Mouse (Mus musculus) spleen, postnatal 4 days (tissue): ENCODE measurements around the gene Gsap.
"Not testable (repeated sequence)": the region's sequence is repeated elsewhere in the genome, so short reads cannot be mapped to it uniquely, and the experiment has no call there.

Source experiments
- DNase-seq, 2 experiments: peaks; one replicate each; pipeline ENCODE4 v3.0.0; 2022; ENCODE audit warnings: low spot score in 2 of 2

Gsap gene

GRCm38 (mm10) chr5:21179496-21179895 lies 6.6 kb upstream of the Gsap start:
- no peak for DNase-seq

GRCm38 (mm10) chr5:21183046-21183445 lies 3.0 kb upstream of the Gsap start:
- not testable (repeated sequence) for DNase-seq

DNA sequence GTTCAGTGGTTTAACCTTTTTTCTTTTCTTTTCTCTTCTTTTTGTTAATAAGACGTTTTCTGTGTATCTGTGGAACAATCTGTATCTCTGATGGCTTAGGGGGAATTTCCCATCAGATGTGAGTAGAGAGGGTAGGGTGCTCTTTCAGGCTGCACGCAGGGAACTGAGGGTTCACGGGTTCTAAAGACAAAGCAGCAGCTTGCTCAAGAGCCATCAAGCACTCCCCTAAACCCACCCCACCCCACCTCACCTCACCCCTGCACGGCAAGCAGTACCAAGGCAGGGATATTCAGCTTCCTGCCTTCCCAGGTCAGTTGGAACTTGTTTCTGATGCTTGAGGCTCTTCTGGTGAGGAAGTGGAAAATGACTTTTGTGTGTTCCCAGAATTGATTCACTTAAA lies 766 bp downstream of the Gsap start:
- no peak for DNase-seq

- no peak for DNase-seq
Measured at GRCm38 (mm10) chr5:21188435-21188834, 2.4 kb downstream of the Gsap start.

- DNase-seq: no peak
Measured at GRCm38 (mm10) chr5:21189036-21189435, 3.0 kb downstream of the Gsap start.

GRCm38 (mm10) chr5:21189460-21189859 lies 3.4 kb downstream of the Gsap start:
- no peak for DNase-seq

DNA sequence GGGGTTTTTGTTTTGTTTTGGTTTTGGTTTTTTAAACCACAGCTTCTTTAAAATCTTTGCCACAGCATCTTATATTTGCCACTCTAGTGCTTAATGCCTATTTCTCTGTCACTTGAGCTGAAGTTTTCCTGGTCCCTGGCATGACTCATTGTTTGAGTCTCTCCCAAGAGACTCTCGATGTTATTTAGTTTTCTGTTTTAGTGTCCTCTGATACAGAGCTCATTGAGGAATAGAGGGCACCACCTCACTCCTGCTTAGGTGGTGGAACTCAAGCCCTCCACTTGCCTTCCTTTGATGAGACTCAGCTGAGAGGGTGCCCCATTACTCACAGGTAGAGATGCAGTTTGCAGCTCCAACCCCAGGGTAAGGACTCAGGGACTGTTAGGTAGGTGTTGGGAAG lies 17.4 kb downstream of the Gsap start:
- no peak for DNase-seq

DNA sequence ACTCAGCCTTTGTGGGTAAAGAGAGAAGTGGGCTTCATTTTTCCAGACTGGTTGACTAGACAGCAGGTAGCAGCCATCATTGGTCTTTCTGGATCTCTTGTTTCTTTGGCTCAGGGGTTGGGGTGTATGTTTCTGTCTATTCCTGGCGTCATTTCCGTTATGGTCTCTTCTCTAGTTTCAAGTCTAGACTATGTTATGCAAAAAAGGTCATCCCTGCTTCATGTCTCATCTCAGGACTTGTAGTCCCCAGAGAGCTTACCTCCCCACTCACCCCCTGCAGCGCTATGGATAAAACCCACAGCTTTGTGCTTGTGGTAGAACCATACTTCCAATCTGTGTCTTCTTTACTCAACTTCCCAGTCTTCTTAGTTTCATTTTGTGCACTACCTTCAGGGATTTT lies 18.1 kb downstream of the Gsap start:
- no peak for DNase-seq

DNA sequence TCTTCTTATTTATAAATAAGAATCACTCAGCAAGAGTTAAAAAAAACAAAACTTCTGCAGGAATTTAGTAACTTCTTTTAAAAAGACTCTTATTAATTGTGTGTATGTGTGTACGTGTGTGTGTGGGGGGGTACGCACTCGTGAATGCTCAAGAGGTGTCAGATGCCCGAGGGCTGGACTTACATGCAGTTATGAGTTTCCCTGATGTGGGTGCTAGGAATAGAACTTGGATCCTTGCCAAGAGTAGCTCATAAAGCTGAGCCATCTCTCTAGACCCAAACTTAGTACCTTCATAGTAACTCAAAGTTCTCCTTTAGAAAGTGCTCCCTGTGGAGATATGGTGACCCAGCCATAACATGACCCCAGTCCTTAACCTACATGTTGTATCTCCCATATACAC lies 20.0 kb downstream of the Gsap start:
- no peak for DNase-seq

DNA sequence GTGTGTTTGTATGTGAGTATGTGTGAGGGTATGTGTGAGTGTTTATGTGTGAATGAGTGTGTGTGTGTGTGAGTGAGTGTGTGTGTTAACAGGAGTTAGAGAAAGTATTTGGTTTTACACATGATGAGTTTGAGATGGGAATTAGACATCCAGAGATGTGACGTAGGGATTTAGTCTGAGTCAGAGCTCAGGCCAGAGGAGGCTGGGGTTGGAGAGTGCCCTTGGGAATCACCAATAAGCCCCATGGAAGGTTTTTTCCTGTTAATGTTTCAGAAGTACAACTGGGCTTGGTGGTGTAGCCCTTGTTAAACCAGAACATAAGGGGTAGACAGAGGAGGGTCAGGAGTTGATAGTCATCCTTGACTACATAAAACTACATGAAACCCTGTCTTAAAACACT lies 25.4 kb downstream of the Gsap start:
- DNase-seq: no peak

GRCm38 (mm10) chr5:21212933-21213332 lies 26.9 kb downstream of the Gsap start:
- DNase-seq: no peak

GRCm38 (mm10) chr5:21213801-21214200 lies 27.7 kb downstream of the Gsap start:
- no peak for DNase-seq

- no peak for DNase-seq
Measured at GRCm38 (mm10) chr5:21217453-21218294, 31.6 kb downstream of the Gsap start.

DNA sequence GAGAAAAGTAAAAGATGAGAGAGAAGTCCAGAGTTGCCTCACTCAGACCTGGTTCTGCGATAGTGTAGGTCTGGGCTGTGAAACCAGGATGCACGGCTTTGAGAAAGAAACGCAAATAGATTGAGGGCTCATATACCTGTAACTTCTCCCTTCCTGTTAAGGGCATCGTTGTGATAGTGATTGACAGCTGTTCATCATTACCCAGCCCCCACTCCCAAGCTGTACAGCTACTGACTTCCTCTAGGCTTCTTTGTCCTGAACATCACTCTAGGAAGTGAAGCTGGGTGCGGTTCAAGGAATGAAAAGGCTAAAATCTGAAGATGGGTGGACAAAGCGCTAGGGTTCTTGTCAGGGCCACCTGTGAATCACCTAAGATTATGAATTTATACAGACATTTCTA lies 46.8 kb downstream of the Gsap start:
- no peak for DNase-seq

- DNase-seq: no peak
Measured at GRCm38 (mm10) chr5:21244575-21244974, 58.5 kb downstream of the Gsap start.

DNA sequence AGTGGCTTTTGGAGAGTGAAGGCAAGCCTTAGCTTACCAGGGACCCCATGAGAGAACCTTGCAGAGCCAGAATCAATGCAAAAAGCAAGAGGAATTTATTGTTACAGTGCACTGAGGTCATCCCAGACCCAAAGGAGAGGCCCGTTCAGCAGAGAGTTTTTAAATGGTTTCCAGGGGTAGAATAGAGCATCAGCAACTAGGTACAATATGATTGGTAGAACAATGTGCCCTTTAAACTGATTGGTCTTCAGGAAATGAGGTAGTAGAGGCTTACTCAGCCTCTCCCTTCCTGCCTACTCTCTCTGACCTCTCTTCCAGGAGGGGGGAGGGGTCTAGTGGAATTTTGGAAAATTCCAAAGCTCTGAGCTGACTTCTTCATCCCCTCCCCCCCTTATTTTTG lies 59.2 kb downstream of the Gsap start:
- no peak for DNase-seq

DNA sequence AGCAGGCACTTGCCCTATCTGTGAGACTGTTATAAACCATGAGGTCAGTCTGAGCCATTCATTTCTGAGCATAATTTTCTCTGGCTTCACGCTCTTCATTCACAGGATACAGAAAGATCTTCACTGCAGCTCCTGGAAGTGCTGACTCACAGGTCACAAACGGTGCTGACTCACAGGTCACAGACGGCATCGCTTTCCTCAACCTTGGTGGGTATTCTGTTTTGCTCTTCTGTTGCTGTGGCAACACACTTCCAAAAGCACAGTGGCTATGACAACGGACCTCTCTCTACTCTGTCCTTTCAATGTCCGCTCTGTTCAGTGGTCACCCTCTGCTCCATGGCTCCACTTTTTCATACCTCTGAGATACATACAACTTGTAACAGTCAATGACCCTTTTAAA lies 60.7 kb downstream of the Gsap start:
- peak in 1 of 2 experiments; percentile 34 for DNase-seq

DNA sequence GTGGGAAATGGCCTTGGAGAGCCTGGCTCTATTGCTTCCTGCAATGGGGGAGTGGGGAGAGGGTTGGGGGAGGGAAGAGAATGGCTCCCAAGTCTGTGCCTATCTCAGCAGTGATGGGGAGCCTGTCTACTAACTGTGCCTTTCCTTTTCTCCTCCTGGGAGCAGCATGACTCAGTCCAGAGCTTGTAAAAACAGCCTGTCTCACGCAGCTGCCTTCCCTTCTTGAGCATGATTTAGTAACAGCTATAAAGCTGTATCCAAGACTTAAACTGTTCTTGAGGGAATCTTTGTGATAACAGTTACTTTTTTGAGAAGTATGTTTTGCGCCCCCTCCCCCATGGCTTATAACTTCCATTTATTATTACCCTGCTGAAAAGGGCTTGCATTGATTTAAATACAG lies 61.9 kb downstream of the Gsap start:
- DNase-seq: peak in 1 of 2 experiments; percentile 51

- peak in 1 of 2 experiments; percentile 58 for DNase-seq
Measured at GRCm38 (mm10) chr5:21248834-21249233, 62.8 kb downstream of the Gsap start.

GRCm38 (mm10) chr5:21254731-21255525 lies 68.9 kb downstream of the Gsap start:
- DNase-seq: no peak

DNA sequence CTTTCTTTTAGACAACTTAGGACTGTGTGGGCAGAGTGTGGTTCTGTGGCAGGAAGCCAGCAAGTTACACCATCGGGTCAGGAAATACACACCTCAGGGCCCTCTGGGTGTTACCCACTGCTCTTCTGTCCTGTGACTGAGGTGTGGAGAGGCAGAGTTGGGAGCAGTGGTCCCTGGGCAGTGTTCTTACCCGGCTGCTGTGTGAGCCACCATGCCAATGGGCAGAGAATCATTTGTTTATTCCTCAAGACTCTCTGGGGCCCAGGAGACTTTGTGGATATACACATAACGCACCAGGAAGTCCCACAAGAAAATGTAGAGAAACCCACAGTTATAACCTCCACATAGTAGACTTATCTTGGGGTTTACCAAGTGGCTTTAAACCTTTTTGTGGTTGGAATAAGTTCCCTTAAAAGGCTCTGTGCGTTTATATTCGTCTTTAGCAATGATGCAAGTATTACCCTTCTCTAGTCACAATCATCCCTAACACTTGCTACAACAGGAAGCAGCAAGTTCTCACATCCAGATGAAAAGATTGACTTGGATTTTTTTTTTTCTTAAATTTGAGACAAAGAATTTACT lies 69.6 kb downstream of the Gsap start:
- DNase-seq: peak; percentile 53 to 73

DNA sequence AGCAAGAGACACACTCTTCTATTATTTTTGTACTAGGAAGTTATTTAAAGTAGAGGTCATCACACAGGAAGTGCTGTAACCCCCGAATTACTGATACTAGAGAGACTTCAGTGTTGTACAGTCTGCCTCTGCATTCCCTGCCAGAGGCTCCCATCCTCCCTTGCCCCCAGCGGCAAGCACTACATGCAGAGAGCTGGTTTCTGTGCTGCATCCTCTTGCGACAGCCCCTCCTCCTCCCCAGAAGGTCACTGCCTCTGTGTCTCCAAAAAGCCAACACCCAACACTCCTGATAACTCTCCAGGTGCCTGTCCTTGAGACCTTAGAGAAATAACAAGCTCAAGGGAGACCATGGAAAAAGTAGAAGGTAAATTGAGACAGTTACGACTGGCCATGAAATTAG lies 71.1 kb downstream of the Gsap start:
- DNase-seq: no peak

- no peak for DNase-seq
Measured at GRCm38 (mm10) chr5:21257806-21258205, 71.8 kb downstream of the Gsap start.
